Comparison of ENCODE assay signal across 8 mouse cellular contexts in the genomic region with DNA sequence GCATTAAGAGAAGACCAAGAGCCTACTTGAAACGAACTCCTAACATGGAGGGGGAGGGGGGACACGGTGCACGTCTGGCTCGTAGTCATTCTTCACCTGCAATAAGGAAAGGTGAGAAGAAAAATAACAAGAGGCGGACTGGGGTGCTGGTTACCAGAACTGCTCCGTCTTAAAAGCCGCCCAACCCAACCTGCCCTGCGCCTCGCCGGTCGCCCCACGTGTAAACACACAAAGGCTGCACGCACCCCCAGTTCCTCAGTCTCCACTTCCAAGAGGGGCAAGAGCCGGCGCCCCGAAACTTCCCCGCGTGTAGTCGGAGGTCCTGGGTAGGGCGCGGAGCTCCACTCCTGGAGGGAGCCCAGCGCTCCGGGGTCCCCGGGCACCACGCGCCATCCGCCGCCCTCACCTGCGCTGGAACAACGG. TPM values are rescaled to one million over a fixed set of nuclear protein-coding genes. Genes with fewer than 3 reads are reported as not detected.
DNase-seq lines count a peak whose midpoint lies in the region; ATAC-seq and TF ChIP-seq lines count a peak whose summit lies in the region.

No protein-coding gene starts in this region.

- peak overlapping the region; percentile 80 for H3K9ac ChIP-seq in kidney, embryonic 15.5 days
- peak overlapping the region; percentile 84 for H3K9ac ChIP-seq in forebrain, embryonic 16.5 days (replicated peaks; ENCODE audit: low read depth, low read length)

- TF ChIP-seq CTCF in G1E (IDR thresholded peaks at IDR 0.05; ENCODE audit: low read depth, low read length) = no peak

- DNase-seq in kidney, adult 9 months = no peak
- no peak for DNase-seq in G1E (ENCODE audit: low spot score)
- no peak for DNase-seq in T-cell, adult 2 months (ENCODE audit: low spot score)
- DNase-seq in layer of hippocampus, adult 8-10 months (ENCODE audit: low spot score in 2 of 2) = no peak
- no peak for DNase-seq in layer of hippocampus, postnatal 25 days (ENCODE audit: extremely low spot score in 1 of 2, low spot score in 1 of 2)

- ATAC-seq in kidney, embryonic 15.5 days (replicated peaks; ENCODE audit: low FRiP score) = 0 out of 2 replicates have a peak, but pooled peaks have one; percentile 2
- no peak for ATAC-seq in G1E (ENCODE audit: extremely low read depth, insufficient number of reproducible peaks, low FRiP score, poor library complexity, severe bottlenecking)
- no peak; the same call in 1 of the 2 replicates for ATAC-seq in forebrain, embryonic 16.5 days
- peak; percentile 2 for ATAC-seq in megakaryocyte, adult 5-6 weeks (ENCODE audit: poor library complexity, severe bottlenecking)

- peak overlapping the region; percentile 80 for H3K4me3 ChIP-seq in kidney, embryonic 15.5 days (replicated peaks)
- peak overlapping the region; percentile 95 for H3K4me3 ChIP-seq in G1E (ENCODE audit: low read depth, low read length)
- peak overlapping the region; percentile 62 for H3K4me3 ChIP-seq in forebrain, embryonic 16.5 days (replicated peaks; ENCODE audit: low read length)

- H3K9me3 ChIP-seq in kidney, embryonic 15.5 days (replicated peaks) = no peaks in the 10 kb centered on the region
- H3K9me3 ChIP-seq in G1E (replicated peaks) = no peaks in the 10 kb centered on the region
- H3K9me3 ChIP-seq in forebrain, embryonic 16.5 days (ENCODE audit: control insufficient read depth, low read length) = no peaks in the 10 kb centered on the region

- H3K4me2 ChIP-seq in kidney, embryonic 15.5 days = peak overlapping the region; percentile 79
- H3K4me2 ChIP-seq in forebrain, embryonic 16.5 days (ENCODE audit: low read length) = peak overlapping the region; percentile 81

- H3K27ac ChIP-seq in kidney, embryonic 15.5 days = peak overlapping the region; percentile 97
- peak overlapping the region; percentile 64 for H3K27ac ChIP-seq in forebrain, embryonic 16.5 days (ENCODE audit: low read length)

- peaks cover 12% of the 10 kb centered on the region; the same call in 1 of the 2 replicates for H3K36me3 ChIP-seq in kidney, embryonic 15.5 days
- peaks cover 27% of the 10 kb centered on the region for H3K36me3 ChIP-seq in G1E (replicated peaks)
- no peaks in the 10 kb centered on the region for H3K36me3 ChIP-seq in forebrain, embryonic 16.5 days (ENCODE audit: control insufficient read depth, insufficient read depth)

- 0% methylated on average over 29 of the region's 30 CpGs for WGBS in kidney, embryonic 15.5 days
- under 1% methylated on average over 29 of the region's 30 CpGs for WGBS in forebrain, embryonic 16.5 days

- H3K4me1 ChIP-seq in kidney, embryonic 15.5 days = peaks cover 33% of the 10 kb centered on the region
- H3K4me1 ChIP-seq in G1E (ENCODE audit: insufficient read depth, low read depth, low read length) = peaks cover 33% of the 10 kb centered on the region
- peaks cover 21% of the 10 kb centered on the region for H3K4me1 ChIP-seq in forebrain, embryonic 16.5 days (replicated peaks; ENCODE audit: control insufficient read depth, insufficient read depth, low read length)

- no peaks in the 10 kb centered on the region for H3K27me3 ChIP-seq in kidney, embryonic 15.5 days
- no peaks in the 10 kb centered on the region for H3K27me3 ChIP-seq in G1E (ENCODE audit: insufficient read depth, low read length)
- H3K27me3 ChIP-seq in forebrain, embryonic 16.5 days (replicated peaks; ENCODE audit: control insufficient read depth, insufficient read depth, low read length) = no peaks in the 10 kb centered on the region

RNA-seq across cellular contexts. Expression of a gene that starts 1.9 kb away (rescaled TPM):
- 144 and 158 TPM in 2 replicates for polyA plus RNA-seq in kidney, embryonic 15.5 days (2015; fragmentation: Nextera tagmentation; extraction: Ambion mirVana)
- total RNA-seq in G1E (2014; fragmentation: Nextera tagmentation) (79.4 and 86.5 TPM in 2 replicates), G1E (2017) (76.6 and 84.2 TPM in 2 replicates)
- polyA plus RNA-seq in G1E (2012) = 45.6 and 84.5 TPM in 2 replicates
- polyA plus RNA-seq in forebrain, embryonic 16.5 days (2015; fragmentation: Nextera tagmentation; extraction: Ambion mirVana) = 106 and 127 TPM in 2 replicates
- total RNA-seq in megakaryocyte, adult 5-6 weeks (2015) = 12.4 and 16.8 TPM in 2 replicates
- 31.7 and 33.8 TPM in 2 replicates for total RNA-seq in megakaryocyte, adult 5-6 weeks (2017)
- 1 to 10 TPM; 2.9 to 5.3 (median 4.0) TPM for total RNA-seq in layer of hippocampus, adult 8-10 months (2022)
- total RNA-seq in layer of hippocampus, postnatal 25 days (2021) = 1 to 10 TPM; 2.9 to 3.4 TPM

RNA-seq across cellular contexts. Expression of a gene that starts 48.3 kb away (rescaled TPM):
- polyA plus RNA-seq in kidney, embryonic 15.5 days (2015; fragmentation: Nextera tagmentation; extraction: Ambion mirVana) = 17.1 and 19.5 TPM in 2 replicates
- total RNA-seq in G1E (2014; fragmentation: Nextera tagmentation) = 25.3 and 38.2 TPM in 2 replicates
- 18.8 and 22.8 TPM in 2 replicates for total RNA-seq in G1E (2017)
- polyA plus RNA-seq in G1E (2012) = 2.2 and 3.1 TPM in 2 replicates
- 9.2 and 11.6 TPM in 2 replicates for polyA plus RNA-seq in forebrain, embryonic 16.5 days (2015; fragmentation: Nextera tagmentation; extraction: Ambion mirVana)
- 2.1 and 2.6 TPM in 2 replicates for total RNA-seq in megakaryocyte, adult 5-6 weeks (2015)
- total RNA-seq in megakaryocyte, adult 5-6 weeks (2017) = 3.2 and 11.3 TPM in 2 replicates
- 10 to 100 TPM in 2 of 4 experiments, 1 to 10 TPM in 2; 8.0 to 11.7 (median 10.1) TPM for total RNA-seq in layer of hippocampus, adult 8-10 months (2022)
- 1 to 10 TPM; 6.2 to 9.2 TPM for total RNA-seq in layer of hippocampus, postnatal 25 days (2021)

Comparison
In these comparisons a context has a peak if more than half of its experiments do, and no peak if none do; other contexts are left out.
1. ATAC-seq: peak in kidney, embryonic 15.5 days (single experiment) and megakaryocyte, adult 5-6 weeks (single experiment); none in G1E (single experiment) and forebrain, embryonic 16.5 days (single experiment).
2. Peak in every context shown above with its lines, with median percentiles within 50 percentile points of each other: H3K4me3 ChIP-seq.